Mouse (Mus musculus) MEL (cell line): ENCODE measurements around the gene Mmachc. TPM values are rescaled to one million over a fixed set of nuclear protein-coding genes. Genes with fewer than 3 reads are reported as not detected.

Experiments used
- DNase-seq: peaks from one replicate; pipeline ENCODE4 v3.0.0; 2011; ENCODE audit warnings: low read depth, low spot score
- H3K27ac ChIP-seq: 2 replicates; pipeline ENCODE4 v1.5.1; 2012; ENCODE audit warnings: low read depth, mild to moderate bottlenecking, control low read depth, low read length, moderate library complexity; ENCODE audit not compliant: control insufficient read depth
- H3K27me3 ChIP-seq, 2 experiments: fragments of 150-350 bp in 1 of 2; sonication (generic) in 1 of 2; 2 replicates each; pipeline ENCODE4 v1.6.1; 2012; ENCODE audit warnings: low read length in 2 of 2, mild to moderate bottlenecking in 2 of 2, improper control_type of control experiment in 1 of 2, moderate library complexity in 1 of 2; ENCODE audit not compliant: insufficient read depth in 2 of 2, control insufficient read depth in 1 of 2
- H3K36me3 ChIP-seq, 2 experiments: 2 replicates each; pipeline ENCODE4 v1.6.1; 2012 to 2014; ENCODE audit warnings: low read length in 2 of 2, improper control_type of control experiment in 1 of 2, inconsistent platforms in 1 of 2, mild to moderate bottlenecking in 1 of 2; ENCODE audit not compliant: insufficient read depth in 2 of 2, control insufficient read depth in 1 of 2
- H3K4me1 ChIP-seq, 2 experiments: fragments of 150-350 bp in 1 of 2; sonication (generic) in 1 of 2; 2 replicates each; pipeline ENCODE4 v1.6.1; 2012; ENCODE audit warnings: low read length in 2 of 2, improper control_type of control experiment in 1 of 2, mild to moderate bottlenecking in 1 of 2; ENCODE audit not compliant: insufficient read depth in 2 of 2, control insufficient read depth in 1 of 2
- H3K4me3 ChIP-seq, 2 experiments: fragments of 150-350 bp in 1 of 2; sonication (generic) in 1 of 2; 2 replicates each; pipeline ENCODE4 v1.5.1; 2012; ENCODE audit warnings: low read depth in 2 of 2, low read length in 2 of 2, mild to moderate bottlenecking in 2 of 2, moderate library complexity in 2 of 2, control low read depth in 1 of 2, improper control_type of control experiment in 1 of 2; ENCODE audit not compliant: control insufficient read depth in 1 of 2, insufficient read depth in 1 of 2
- H3K79me2 ChIP-seq: 2 replicates; pipeline ENCODE4 v1.6.1; 2012; ENCODE audit warnings: mild to moderate bottlenecking, low read length, moderate library complexity; ENCODE audit not compliant: control insufficient read depth, poor library complexity, insufficient read depth
- H3K9ac ChIP-seq: 2 replicates; pipeline ENCODE4 v1.6.1; 2012; ENCODE audit warnings: low read depth, mild to moderate bottlenecking, control low read depth, low read length, moderate library complexity; ENCODE audit not compliant: control insufficient read depth, poor library complexity, severe bottlenecking
- H3K9me3 ChIP-seq: fragments of 150-350 bp; sonication (generic); replicated peaks from 2 replicates; pipeline ENCODE4 v1.6.1; 2012; ENCODE audit warnings: mild to moderate bottlenecking, low read length, improper control_type of control experiment, moderate library complexity; ENCODE audit not compliant: insufficient read depth
- BHLHE40 ChIP-seq: IDR thresholded peaks from 2 replicates; pipeline ENCODE4 v1.6.1; 2012; ENCODE audit warnings: low read depth, mild to moderate bottlenecking, inconsistent platforms, low read length, improper control_type of control experiment, borderline replicate concordance
- CHD1 ChIP-seq: IDR thresholded peaks from 2 replicates; pipeline ENCODE4 v1.6.1; 2012; ENCODE audit warnings: low read depth, mild to moderate bottlenecking, inconsistent platforms, low read length, improper control_type of control experiment
- CHD2 ChIP-seq: IDR thresholded peaks from 2 replicates; pipeline ENCODE4 v1.6.1; 2011; ENCODE audit warnings: low read length, improper control_type of control experiment
- CTCF ChIP-seq, 3 experiments: IDR thresholded peaks in 2 of 3; conservative IDR thresholded peaks in 1 of 3; 2 replicates each; pipeline ENCODE4 v1.5.1; 2011 to 2012; ENCODE audit warnings: low read length in 3 of 3, low read depth in 2 of 3, mild to moderate bottlenecking in 2 of 3, improper control_type of control experiment in 1 of 3, inconsistent platforms in 1 of 3, mixed read lengths in 1 of 3, moderate library complexity in 1 of 3; ENCODE audit not compliant: control insufficient read depth in 1 of 3, insufficient read depth in 1 of 3, poor library complexity in 1 of 3, severe bottlenecking in 1 of 3
- EP300 ChIP-seq, 2 experiments: IDR thresholded peaks; 2 replicates each; pipeline ENCODE4 v1.6.1; 2011; ENCODE audit warnings: improper control_type of control experiment in 2 of 2, low read length in 2 of 2, low read depth in 1 of 2, mild to moderate bottlenecking in 1 of 2
- GABPA ChIP-seq: IDR thresholded peaks from 2 replicates; pipeline ENCODE4 v1.6.1; 2012; ENCODE audit warnings: low read depth, mild to moderate bottlenecking, inconsistent platforms, low read length, improper control_type of control experiment, moderate library complexity
- GATA1 ChIP-seq: IDR thresholded peaks from 2 replicates; pipeline ENCODE4 v1.6.1; 2011; ENCODE audit warnings: low read depth, low read length, improper control_type of control experiment
- KAT2A ChIP-seq: conservative IDR thresholded peaks from 2 replicates; pipeline ENCODE4 v1.6.1; 2012; ENCODE audit warnings: low read depth, low read length, improper control_type of control experiment, inconsistent platforms
- MAZ ChIP-seq: IDR thresholded peaks from 2 replicates; pipeline ENCODE4 v1.6.1; 2012; ENCODE audit warnings: low read depth, mild to moderate bottlenecking, inconsistent platforms, low read length, improper control_type of control experiment
- MXI1 ChIP-seq: IDR thresholded peaks from 2 replicates; pipeline ENCODE4 v1.6.1; 2011; ENCODE audit warnings: mild to moderate bottlenecking, low read depth, low read length, improper control_type of control experiment
- POLR2A ChIP-seq, 2 experiments: IDR thresholded peaks; 2 replicates each; pipeline ENCODE4 v1.6.1; 2011 to 2012; ENCODE audit warnings: low read length in 2 of 2, mild to moderate bottlenecking in 2 of 2, control low read depth in 1 of 2, improper control_type of control experiment in 1 of 2, low read depth in 1 of 2, moderate library complexity in 1 of 2; ENCODE audit not compliant: control insufficient read depth in 1 of 2, insufficient read depth in 1 of 2, poor library complexity in 1 of 2
- SIN3A ChIP-seq: IDR thresholded peaks from 2 replicates; pipeline ENCODE4 v1.6.1; 2012; ENCODE audit warnings: low read length, improper control_type of control experiment, inconsistent platforms
- SMC3 ChIP-seq: IDR thresholded peaks from 2 replicates; pipeline ENCODE4 v1.6.1; 2011; ENCODE audit warnings: low read depth, low read length, improper control_type of control experiment
- TAL1 ChIP-seq: IDR thresholded peaks from 2 replicates; pipeline ENCODE4 v1.6.1; 2012; ENCODE audit warnings: mild to moderate bottlenecking, inconsistent platforms, low read length, moderate library complexity, mixed read lengths
- TBP ChIP-seq: IDR thresholded peaks from 2 replicates; pipeline ENCODE4 v1.8.0; 2011; ENCODE audit warnings: low read depth, low read length, improper control_type of control experiment
- TCF12 ChIP-seq: IDR thresholded peaks from 2 replicates; pipeline ENCODE4 v1.6.1; 2014; ENCODE audit warnings: low read depth, mild to moderate bottlenecking, inconsistent platforms, low read length, improper control_type of control experiment, moderate library complexity
- USF1 ChIP-seq: IDR thresholded peaks from 2 replicates; pipeline ENCODE4 v1.6.1; 2014; ENCODE audit warnings: low read depth, mild to moderate bottlenecking, inconsistent platforms, low read length, improper control_type of control experiment, moderate library complexity
- USF2 ChIP-seq, 2 experiments: IDR thresholded peaks; 2 replicates each; pipeline ENCODE4 v1.6.1; 2011 to 2012; ENCODE audit warnings: improper control_type of control experiment in 2 of 2, low read length in 2 of 2, borderline replicate concordance in 1 of 2, inconsistent platforms in 1 of 2, low read depth in 1 of 2, mild to moderate bottlenecking in 1 of 2; ENCODE audit not compliant: insufficient read depth in 1 of 2
- ZKSCAN1 ChIP-seq: IDR thresholded peaks from 2 replicates; pipeline ENCODE4 v1.6.1; 2012; ENCODE audit warnings: low read depth, mild to moderate bottlenecking, inconsistent platforms, low read length, improper control_type of control experiment, moderate library complexity
- ZNF384 ChIP-seq: IDR thresholded peaks from 2 replicates; pipeline ENCODE4 v1.6.1; 2012; ENCODE audit warnings: low read depth, mild to moderate bottlenecking, inconsistent platforms, low read length, improper control_type of control experiment
- polyA plus RNA-seq, 2 experiments: library from polyadenylated mRNA; stranded (reverse) in 1 of 2; unstranded in 1 of 2; fragments of >175 nt in 1 of 2; fragments of >200 nt in 1 of 2; gene quantifications; 2 replicates each; pipeline versions ENCODE4 v1.2.1 to v1.2.4; 2012; ENCODE audit warnings: low replicate concordance in 2 of 2, low read depth in 1 of 2; ENCODE audit not compliant: insufficient read length in 2 of 2, insufficient read depth in 1 of 2, missing spikeins in 1 of 2
- total RNA-seq: library from RNA; depleted of rRNA; stranded (reverse); fragments of 300-350 nt; gene quantifications from 2 replicates; pipeline ENCODE4 v1.2.3, GENCODE M21; 2012

Gene Mmachc
- total and polyA plus RNA-seq, 3 experiments: 15.1 to 22.8 TPM; not detected in 1

- H3K4me3 ChIP-seq: no peak overlapping the region
- TF ChIP-seq POLR2A (IDR thresholded peaks at IDR 0.05; ENCODE audit: control insufficient read depth in 1 of 2, insufficient read depth in 1 of 2, low read depth in 1 of 2, low read length in 2 of 2, poor library complexity in 1 of 2) (no peak), MXI1 (no peak)
- TF ChIP-seq, all 39 proteins: peak for 0
- Histone ChIP-seq H3K27me3 (no peaks in the 10 kb centered on the region), H3K27ac (no peak overlapping the region), H3K36me3 (peaks cover 0 to 7% of the 10 kb centered on the region in 2 experiments; a peak in 2 of 4 replicates), H3K9ac (no peak overlapping the region), H3K4me1 (peaks cover 3% of the 10 kb centered on the region in 2 experiments; a peak in 2 of 4 replicates), H3K9me3 (no peaks in the 10 kb centered on the region), H3K79me2 (no peaks in the 10 kb centered on the region)
- DNase-seq: no peak
Measured at GRCm38 (mm10) chr4:116659474-116659873, 48.7 kb downstream of the Mmachc start.

GRCm38 (mm10) chr4:116657971-116658370 is 50.2 kb downstream of the Mmachc start:
- no peaks in the 10 kb centered on the region for H3K27me3 ChIP-seq
- TF ChIP-seq USF2 (IDR thresholded peaks at IDR 0.05; ENCODE audit: borderline replicate concordance in 1 of 2, insufficient read depth in 1 of 2, low read depth in 1 of 2, low read length in 2 of 2): no peak
- no peak for TF ChIP-seq MAZ
- no peak for TF ChIP-seq TAL1
- TF ChIP-seq USF1: no peak
- TF ChIP-seq CHD1: no peak
- TF ChIP-seq TBP: no peak
- TF ChIP-seq MXI1: no peak
- TF ChIP-seq, all 39 proteins: peak for 0
- no peak for DNase-seq
- Histone ChIP-seq H3K27ac (no peak overlapping the region), H3K4me1 (peaks cover 3% of the 10 kb centered on the region in 2 experiments; a peak in 2 of 4 replicates), H3K4me3 (no peak overlapping the region), H3K9ac (no peak overlapping the region), H3K9me3 (no peaks in the 10 kb centered on the region), H3K36me3 (peaks cover 0 to 7% of the 10 kb centered on the region in 2 experiments; a peak in 2 of 4 replicates), H3K79me2 (no peaks in the 10 kb centered on the region)

DNA sequence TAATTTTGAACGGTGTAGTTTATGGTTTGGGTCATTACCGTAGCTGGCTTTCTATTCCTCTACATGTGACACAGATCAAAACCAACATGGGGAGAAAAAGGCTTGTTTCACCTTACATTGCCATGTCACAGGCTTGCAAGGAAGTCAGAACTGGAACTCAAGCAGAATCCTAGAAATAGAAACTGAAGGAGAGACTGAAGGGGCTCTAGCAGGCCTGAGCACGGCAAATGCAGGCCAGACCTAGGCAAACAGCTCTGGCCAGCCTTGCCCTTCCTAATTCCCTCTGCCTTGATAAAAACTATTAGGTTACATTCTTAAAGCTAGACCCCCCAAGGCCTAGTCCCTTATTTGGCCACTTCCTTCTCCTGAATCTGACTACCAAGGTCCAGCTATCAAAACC is 52.5 kb downstream of the Mmachc start:
- TF ChIP-seq GATA1 (no peak), USF2 (IDR thresholded peaks at IDR 0.05; ENCODE audit: borderline replicate concordance in 1 of 2, insufficient read depth in 1 of 2, low read depth in 1 of 2, low read length in 2 of 2) (no peak), ZKSCAN1 (no peak), GABPA (no peak), TCF12 (no peak), USF1 (no peak), SIN3A (no peak), KAT2A (no peak), SMC3 (no peak), CHD2 (no peak), ZNF384 (no peak), TAL1 (no peak), BHLHE40 (no peak), EP300 (IDR thresholded peaks at IDR 0.05; ENCODE audit: low read depth in 1 of 2, low read length in 2 of 2) (no peak), TBP (no peak), CTCF (IDR thresholded peaks at IDR 0.05 in 2 of 3, conservative IDR thresholded peaks at IDR 0.05 in 1 of 3; ENCODE audit: control insufficient read depth in 1 of 3, insufficient read depth in 1 of 3, low read depth in 2 of 3, low read length in 3 of 3, poor library complexity in 1 of 3, severe bottlenecking in 1 of 3) (no peak)
- TF ChIP-seq, all 39 proteins: peak for 0
- Histone ChIP-seq H3K36me3 (peaks cover 0 to 12% of the 10 kb centered on the region in 2 experiments; a peak in 2 of 4 replicates), H3K9me3 (no peaks in the 10 kb centered on the region), H3K9ac (no peak overlapping the region), H3K79me2 (peaks cover 8% of the 10 kb centered on the region), H3K27ac (no peak overlapping the region), H3K27me3 (no peaks in the 10 kb centered on the region), H3K4me3 (no peak overlapping the region), H3K4me1 (peaks cover 3 to 7% of the 10 kb centered on the region in 2 experiments; a peak in 2 of 4 replicates)
- no peak for DNase-seq
